Mouse (Mus musculus): ENCODE measurements at regions not wholly inside any gene's neighbourhood (a gene's known extent, or its start where the extent isn't known, plus 50 kb on each side); places are given as distances from the start of the nearest gene placed in this dataset.
A peak's percentile ranks its signal among the peaks of the same experiment; 100 is the strongest.
"Not testable (repeated sequence)": the region's sequence is repeated elsewhere in the genome, so short reads cannot be mapped to it uniquely, and the experiment has no call there.

DNA sequence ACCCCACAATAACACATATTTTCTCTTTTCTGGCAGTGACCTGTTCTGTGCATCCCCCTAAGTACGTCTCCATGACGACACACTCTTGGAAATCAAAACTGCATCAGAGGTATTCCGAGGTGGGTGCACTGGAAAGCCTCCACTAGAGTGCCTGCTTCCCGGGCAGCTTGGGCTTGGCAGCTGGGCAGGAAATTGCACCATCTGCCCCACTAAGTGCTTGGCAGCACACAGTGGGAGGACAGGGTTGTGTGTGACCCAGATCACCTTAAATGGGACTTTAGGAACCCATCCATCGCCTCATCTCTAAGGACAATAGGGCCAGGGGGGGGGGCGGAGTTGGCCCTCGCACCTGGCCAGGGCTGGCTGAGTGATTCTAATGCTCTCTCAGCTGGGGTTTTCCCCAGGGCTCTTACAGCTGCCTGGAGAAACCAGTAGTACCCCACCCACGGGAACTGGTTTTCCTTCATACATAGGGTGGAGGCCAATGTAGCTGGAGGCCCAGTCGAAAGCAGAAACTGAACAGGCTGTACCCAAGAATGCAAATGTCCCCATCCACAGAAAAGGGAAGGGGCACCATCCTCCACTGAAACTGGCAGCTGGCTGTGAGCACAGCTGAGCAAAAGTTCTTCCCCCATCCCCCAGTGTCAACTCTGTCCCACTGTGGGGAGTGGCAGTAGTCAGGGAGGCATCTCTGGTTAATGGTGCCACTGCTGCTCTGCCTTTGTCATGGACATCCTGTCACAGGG, 75.7 kb downstream of the Cryaa start:
- DNase-seq (ENCODE audit: low spot score): no peak
- H3K27me3 ChIP-seq (ENCODE audit: low read depth, poor library complexity, severe bottlenecking): no peaks in the 10 kb centered on the region
- no peak overlapping the region for H3K4me3 ChIP-seq
- H3K4me1 ChIP-seq: peaks cover 4% of the 10 kb centered on the region
- WGBS: 71% methylated on average over 9 of the region's 9 CpGs
- no peaks in the 10 kb centered on the region for H3K9me3 ChIP-seq (replicated peaks)
- no peaks in the 10 kb centered on the region for H3K36me3 ChIP-seq
- no peak overlapping the region for H3K27ac ChIP-seq

DNA sequence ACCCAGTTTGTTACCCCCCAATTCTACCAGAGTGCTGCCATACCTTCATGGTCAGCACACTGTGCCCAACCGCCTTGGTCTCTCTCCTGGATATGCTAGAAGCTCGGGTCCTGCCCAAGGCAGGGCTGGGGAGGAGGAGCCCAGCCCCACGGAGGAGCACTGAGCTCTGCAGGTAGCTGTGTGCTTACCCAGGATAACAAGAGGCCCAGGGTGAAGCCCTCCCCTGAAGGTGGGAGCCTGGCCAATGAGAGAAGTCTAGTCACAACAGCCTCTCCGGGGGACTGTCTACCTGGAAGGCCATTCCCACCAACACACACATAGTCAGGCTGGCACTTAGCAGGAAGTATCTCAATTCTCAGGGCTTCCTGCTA, 76.2 kb downstream of the Cryaa start:
- Histone ChIP-seq H3K27ac (no peak overlapping the region), H3K4me1 (peaks cover 4% of the 10 kb centered on the region), H3K4me3 (no peak overlapping the region), H3K36me3 (no peaks in the 10 kb centered on the region), H3K27me3 (ENCODE audit: low read depth, poor library complexity, severe bottlenecking) (no peaks in the 10 kb centered on the region), H3K9me3 (replicated peaks) (no peaks in the 10 kb centered on the region)
- DNase-seq (ENCODE audit: low spot score): no peak
- 42% methylated on average over 4 of the region's 4 CpGs for WGBS

DNA sequence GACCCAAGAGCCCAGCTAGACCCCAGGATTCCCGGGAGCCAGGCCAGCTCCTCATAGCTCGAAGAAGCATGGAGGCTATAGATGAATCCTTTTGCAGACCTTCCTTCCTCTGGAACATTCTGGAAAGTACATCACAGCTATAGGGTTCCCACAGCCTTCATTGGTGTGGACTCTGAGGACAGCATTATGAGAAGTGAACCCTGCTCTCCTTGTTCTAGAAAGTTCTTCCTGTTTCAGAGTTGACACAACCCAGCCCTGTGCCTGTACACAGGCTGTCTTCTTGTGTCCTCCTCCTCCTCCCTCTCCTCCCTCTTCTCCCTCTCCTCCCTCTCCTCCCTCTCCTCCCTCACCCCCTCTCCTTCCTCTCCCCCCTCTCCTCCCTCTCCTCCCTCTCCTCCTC, 82.9 kb downstream of the Cryaa start:
- Histone ChIP-seq H3K27ac (no peak overlapping the region), H3K36me3 (no peaks in the 10 kb centered on the region), H3K27me3 (ENCODE audit: low read depth, poor library complexity, severe bottlenecking) (no peaks in the 10 kb centered on the region), H3K4me1 (0 out of 2 replicates have a peak, but pooled peaks cover 1% of the 10 kb centered on the region), H3K9me3 (replicated peaks) (no peaks in the 10 kb centered on the region), H3K4me3 (no peak overlapping the region)
- no peak for DNase-seq (ENCODE audit: low spot score)
- WGBS: 85% methylated on average over 2 of the region's 2 CpGs

DNA sequence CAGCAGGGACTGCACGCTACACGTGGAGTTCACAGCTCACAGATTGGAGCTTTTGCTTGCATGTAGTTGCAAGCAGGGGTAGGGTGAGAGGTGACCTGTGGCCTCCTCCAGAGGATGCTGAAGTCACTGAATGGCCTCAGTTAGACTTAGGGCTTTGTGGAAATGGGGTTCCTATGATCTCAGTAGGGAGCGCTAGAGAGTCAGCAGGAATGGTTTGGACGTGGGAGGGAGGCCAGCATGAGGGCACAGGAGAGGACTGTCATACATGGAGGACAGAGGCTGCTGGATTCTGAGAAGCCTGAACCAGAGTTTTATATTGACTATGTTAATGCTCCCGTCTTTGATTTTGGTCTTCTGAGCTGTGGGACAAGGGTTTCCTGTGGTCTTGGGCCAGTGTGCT, 85.5 kb downstream of the Cryaa start:
- Histone ChIP-seq H3K36me3 (no peaks in the 10 kb centered on the region), H3K9me3 (replicated peaks) (no peaks in the 10 kb centered on the region), H3K4me1 (peaks cover 14% of the 10 kb centered on the region), H3K27me3 (ENCODE audit: low read depth, poor library complexity, severe bottlenecking) (peaks cover 6% of the 10 kb centered on the region), H3K27ac (no peak overlapping the region), H3K4me3 (no peak overlapping the region)
- DNase-seq (ENCODE audit: low spot score): no peak
- WGBS: 60% methylated on average over 5 of the region's 5 CpGs

DNA sequence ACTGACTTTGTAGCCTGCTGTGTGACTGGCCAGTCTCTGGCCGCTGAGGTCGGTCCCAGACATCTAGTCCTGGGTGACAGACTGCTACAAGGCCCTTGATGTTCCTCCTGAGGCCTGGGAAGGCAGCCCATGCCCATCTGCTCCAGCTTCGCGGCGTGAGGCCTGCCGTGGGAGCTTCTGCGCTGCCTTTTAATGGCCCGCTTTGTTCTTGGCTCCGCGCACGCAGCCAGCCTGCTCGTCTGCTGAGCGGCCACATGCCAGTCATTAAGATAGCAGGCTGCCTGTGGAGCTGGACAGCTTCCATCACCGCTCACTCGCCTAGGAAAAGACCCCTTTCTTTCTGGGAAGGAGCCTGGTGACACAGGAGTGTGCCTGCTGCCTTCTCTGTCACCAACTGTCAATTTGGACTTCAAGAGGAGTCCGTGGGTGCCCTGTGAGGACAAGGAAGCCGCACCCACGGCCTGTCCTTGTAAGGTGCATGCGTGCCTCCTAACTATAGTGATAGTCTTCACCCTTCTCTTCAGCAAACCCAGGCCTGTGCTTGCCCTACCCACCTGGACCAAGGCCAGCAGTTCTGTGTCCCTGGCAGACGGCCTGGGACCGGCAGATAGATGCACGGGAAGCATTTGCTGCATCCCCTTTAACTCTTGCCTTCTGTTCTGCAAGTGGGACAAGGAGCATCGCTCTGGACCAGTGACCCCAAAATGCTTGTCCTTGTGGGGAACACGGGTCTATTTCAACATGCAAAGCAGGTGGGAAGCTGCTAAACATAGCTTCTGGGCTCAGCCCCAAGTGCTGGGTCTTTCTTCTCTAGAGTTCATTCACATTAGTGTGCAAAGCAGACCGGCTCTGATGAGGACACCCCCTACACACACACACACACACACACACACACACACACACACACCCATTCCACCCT, 88.6 kb downstream of the Sik1 start:
- Histone ChIP-seq H3K4me3 (peak overlapping the region; percentile 33), H3K9me3 (replicated peaks) (no peaks in the 10 kb centered on the region), H3K27me3 (ENCODE audit: low read depth, poor library complexity, severe bottlenecking) (peaks cover 9% of the 10 kb centered on the region), H3K36me3 (no peaks in the 10 kb centered on the region), H3K4me1 (peaks cover 20% of the 10 kb centered on the region), H3K27ac (peak overlapping the region; percentile 81)
- peak; percentile 69 for DNase-seq (ENCODE audit: low spot score)
- 37% methylated on average over 25 of the region's 25 CpGs for whole genome bisulfite sequencing

DNA sequence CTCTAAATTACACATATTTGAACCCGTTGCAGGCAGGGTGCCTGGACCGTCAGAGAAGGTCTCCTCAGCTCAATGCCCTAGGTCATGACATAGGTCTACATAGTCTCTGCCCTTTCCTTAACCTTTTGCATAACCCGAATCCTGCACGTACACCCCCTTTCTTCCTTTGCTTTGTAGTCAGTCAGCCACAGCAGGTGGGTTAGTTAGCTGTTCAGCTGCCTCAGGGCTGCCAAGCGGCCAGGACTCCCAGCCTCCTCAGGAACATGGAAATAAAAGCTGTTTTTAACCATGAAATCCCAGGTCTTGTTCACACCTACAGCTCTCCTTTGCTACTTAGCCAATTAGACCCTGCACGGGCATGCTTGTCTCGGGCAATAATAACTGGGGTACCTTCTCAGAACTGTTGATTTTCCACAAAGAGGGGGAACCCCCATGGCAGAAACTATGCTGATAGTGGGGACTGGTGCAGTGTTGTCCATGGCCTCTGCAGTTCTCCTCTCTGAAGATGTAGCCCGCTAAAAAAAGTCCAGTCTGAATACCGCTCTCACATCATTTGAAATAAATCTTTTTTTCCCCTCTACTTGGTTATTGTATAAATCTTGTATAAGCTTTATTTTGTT, 83.3 kb downstream of the Sik1 start:
- 66% methylated on average over 9 of the region's 9 CpGs for WGBS
- peaks cover 30% of the 10 kb centered on the region for H3K4me1 ChIP-seq
- H3K27me3 ChIP-seq (ENCODE audit: low read depth, poor library complexity, severe bottlenecking): peaks cover 9% of the 10 kb centered on the region
- H3K4me3 ChIP-seq: no peak overlapping the region
- H3K27ac ChIP-seq: no peak overlapping the region
- DNase-seq (ENCODE audit: low spot score): no peak
- H3K9me3 ChIP-seq (replicated peaks): no peaks in the 10 kb centered on the region
- no peaks in the 10 kb centered on the region for H3K36me3 ChIP-seq

DNA sequence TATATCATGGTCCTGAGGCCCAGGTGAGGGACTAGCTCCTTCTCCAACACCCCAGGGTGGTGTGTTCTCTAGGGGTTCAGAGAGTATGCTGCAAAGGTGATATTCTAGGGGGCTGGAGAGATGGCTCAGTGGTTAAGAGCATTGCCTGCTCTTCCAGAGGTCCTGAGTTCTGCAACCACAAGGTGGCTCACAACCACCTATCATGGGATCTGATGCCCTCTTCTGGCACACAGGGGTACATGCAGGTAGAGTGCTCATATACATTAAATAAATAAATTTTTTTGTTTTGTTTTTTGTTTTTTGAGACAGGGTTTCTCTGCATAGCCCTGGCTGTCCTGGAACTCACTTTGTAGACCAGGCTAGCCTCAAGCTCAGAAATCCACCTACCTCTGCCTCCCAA, 81.7 kb downstream of the Sik1 start:
- H3K9me3 ChIP-seq (replicated peaks); H3K4me3 ChIP-seq; H3K27me3 ChIP-seq (ENCODE audit: low read depth, poor library complexity, severe bottlenecking); DNase-seq (ENCODE audit: low spot score); H3K36me3 ChIP-seq; H3K27ac ChIP-seq: not testable (repeated sequence)
- peaks cover 36% of the 10 kb centered on the region for H3K4me1 ChIP-seq

- Histone ChIP-seq H3K9me3 (replicated peaks) (no peaks in the 10 kb centered on the region), H3K27ac (no peak overlapping the region; the same call in 1 of the 2 replicates), H3K36me3 (no peaks in the 10 kb centered on the region), H3K27me3 (ENCODE audit: low read depth, poor library complexity, severe bottlenecking) (no peaks in the 10 kb centered on the region), H3K4me1 (peaks cover 36% of the 10 kb centered on the region), H3K4me3 (no peak overlapping the region)
- WGBS: 76% methylated on average over 5 of the region's 5 CpGs
- no peak for DNase-seq (ENCODE audit: low spot score)
These were observed 80.6 kb downstream of the Sik1 start for GRCm38 (mm10) chr17:31775037-31775436.

DNA sequence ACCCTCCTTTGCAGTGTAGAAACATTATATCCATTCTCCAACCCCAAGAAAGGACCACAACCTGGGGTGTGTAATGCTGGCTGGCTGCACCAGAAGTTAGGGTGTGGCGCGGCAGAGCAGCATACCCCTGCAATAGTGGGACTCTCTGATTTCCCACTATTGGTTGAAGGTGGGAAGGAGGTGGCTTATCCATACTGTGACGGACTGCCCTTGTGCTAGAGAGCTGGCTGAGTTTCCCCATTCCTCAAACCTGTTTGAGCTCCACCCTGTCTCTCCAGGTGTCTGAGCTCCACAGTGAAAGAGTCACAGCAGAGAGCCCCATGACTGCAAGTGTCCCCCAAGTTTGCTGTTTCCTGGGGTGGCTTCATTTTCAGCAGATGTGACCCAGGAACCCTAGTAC, 79.6 kb downstream of the Sik1 start:
- 91% methylated on average over 3 of the region's 3 CpGs for WGBS

GRCm38 (mm10) chr17:31776949-31777607, 78.5 kb downstream of the Sik1 start:
- Histone ChIP-seq H3K9me3 (replicated peaks) (no peaks in the 10 kb centered on the region), H3K36me3 (no peaks in the 10 kb centered on the region), H3K4me3 (no peak overlapping the region), H3K27ac (peak overlapping the region; percentile 66), H3K27me3 (ENCODE audit: low read depth, poor library complexity, severe bottlenecking) (no peaks in the 10 kb centered on the region), H3K4me1 (peaks cover 30% of the 10 kb centered on the region)
- DNase-seq (ENCODE audit: low spot score): peak; percentile 55
- WGBS: 53% methylated on average over 9 of the region's 9 CpGs

More for the DNA sequence above, 79.6 kb downstream of the Sik1 start:
- no peak overlapping the region for H3K27ac ChIP-seq
- no peak for DNase-seq (ENCODE audit: low spot score)
- peaks cover 36% of the 10 kb centered on the region for H3K4me1 ChIP-seq
- H3K36me3 ChIP-seq: no peaks in the 10 kb centered on the region
- H3K9me3 ChIP-seq (replicated peaks): no peaks in the 10 kb centered on the region
- no peaks in the 10 kb centered on the region for H3K27me3 ChIP-seq (ENCODE audit: low read depth, poor library complexity, severe bottlenecking)
- no peak overlapping the region for H3K4me3 ChIP-seq

DNA sequence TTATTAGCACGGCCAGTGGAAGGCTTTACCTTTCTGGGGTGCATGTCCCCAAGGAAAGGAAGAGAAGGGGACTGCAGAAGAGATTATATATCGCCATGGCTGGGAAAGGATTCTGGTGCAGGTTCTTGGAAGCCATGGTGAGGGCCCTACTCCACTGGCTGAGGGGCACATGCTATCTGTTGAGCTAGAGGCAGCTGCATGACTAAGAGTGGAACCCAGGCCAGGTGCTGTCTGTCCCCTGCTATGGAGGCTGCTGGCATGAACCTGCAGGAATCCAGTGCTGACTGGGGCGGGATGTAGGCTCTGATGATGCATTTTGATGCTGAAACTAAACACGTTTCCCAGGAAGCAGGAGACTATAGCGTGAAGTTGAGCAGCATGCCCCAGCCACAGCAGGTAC, 77.9 kb downstream of the Sik1 start:
- WGBS: 83% methylated on average over 5 of the region's 5 CpGs

DNA sequence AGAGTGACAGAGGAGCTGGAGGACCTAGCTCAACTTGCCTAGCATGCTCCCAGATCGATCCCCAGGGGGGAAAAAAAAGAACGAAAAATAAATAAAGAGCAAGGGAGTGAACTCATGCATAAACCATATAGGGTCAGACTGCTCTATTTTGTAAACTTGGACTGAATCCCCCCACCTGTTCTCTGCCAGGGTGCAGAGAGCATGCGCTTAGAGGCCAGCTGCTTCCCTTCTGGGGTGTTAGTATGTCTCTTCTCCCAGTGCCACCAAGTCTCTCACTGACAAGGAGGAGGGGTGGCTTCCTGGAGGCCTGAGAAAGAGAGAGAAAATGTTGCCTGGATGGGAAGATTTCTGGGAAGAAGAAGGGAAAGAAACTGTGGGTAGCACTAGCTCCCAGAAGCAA, 76.1 kb downstream of the Sik1 start:
- H3K4me1 ChIP-seq: peaks cover 25% of the 10 kb centered on the region
- no peaks in the 10 kb centered on the region for H3K36me3 ChIP-seq
- H3K9me3 ChIP-seq (replicated peaks): no peaks in the 10 kb centered on the region
- H3K27me3 ChIP-seq (ENCODE audit: low read depth, poor library complexity, severe bottlenecking): no peaks in the 10 kb centered on the region
- WGBS: 82% methylated on average over 3 of the region's 3 CpGs
- no peak overlapping the region for H3K4me3 ChIP-seq
- DNase-seq (ENCODE audit: low spot score): no peak
- H3K27ac ChIP-seq: no peak overlapping the region

More for the DNA sequence above, 77.9 kb downstream of the Sik1 start:
- H3K4me3 ChIP-seq: no peak overlapping the region
- peak overlapping the region; percentile 66 for H3K27ac ChIP-seq
- H3K4me1 ChIP-seq: peaks cover 25% of the 10 kb centered on the region
- DNase-seq (ENCODE audit: low spot score): no peak
- no peaks in the 10 kb centered on the region for H3K27me3 ChIP-seq (ENCODE audit: low read depth, poor library complexity, severe bottlenecking)
- no peaks in the 10 kb centered on the region for H3K36me3 ChIP-seq
- no peaks in the 10 kb centered on the region for H3K9me3 ChIP-seq (replicated peaks)
